Mouse (Mus musculus): ENCODE measurements at regions not wholly inside any gene's neighbourhood (a gene's known extent, or its start where the extent isn't known, plus 50 kb on each side); places are given as distances from the start of the nearest gene placed in this dataset.
"Not testable (repeated sequence)": the region's sequence is repeated elsewhere in the genome, so short reads cannot be mapped to it uniquely, and the experiment has no call there.

- DNase-seq (no peak), ATAC-seq (ENCODE audit: low read depth) (peak; percentile 53; the same call in 1 of the 2 replicates)
- Histone ChIP-seq H3K36me3 (no peaks in the 10 kb centered on the region), H3K9ac (no peak overlapping the region), H3K27ac (no peak overlapping the region), H3K4me2 (peak overlapping the region; percentile 1; the same call in 1 of the 2 replicates), H3K4me1 (replicated peaks) (peaks cover 11% of the 10 kb centered on the region; the same call in 1 of the 2 replicates), H3K4me3 (replicated peaks) (no peak overlapping the region), H3K27me3 (0 out of 2 replicates have a peak, but pooled peaks cover 3% of the 10 kb centered on the region), H3K9me3 (replicated peaks) (no peaks in the 10 kb centered on the region)
- 26% methylated on average over 10 of the region's 10 CpGs for WGBS (ENCODE audit: insufficient replicate concordance)
Observed at GRCm38 (mm10) chr1:137223052-137223451, 262.8 kb upstream of the Nr5a2 start.

DNA sequence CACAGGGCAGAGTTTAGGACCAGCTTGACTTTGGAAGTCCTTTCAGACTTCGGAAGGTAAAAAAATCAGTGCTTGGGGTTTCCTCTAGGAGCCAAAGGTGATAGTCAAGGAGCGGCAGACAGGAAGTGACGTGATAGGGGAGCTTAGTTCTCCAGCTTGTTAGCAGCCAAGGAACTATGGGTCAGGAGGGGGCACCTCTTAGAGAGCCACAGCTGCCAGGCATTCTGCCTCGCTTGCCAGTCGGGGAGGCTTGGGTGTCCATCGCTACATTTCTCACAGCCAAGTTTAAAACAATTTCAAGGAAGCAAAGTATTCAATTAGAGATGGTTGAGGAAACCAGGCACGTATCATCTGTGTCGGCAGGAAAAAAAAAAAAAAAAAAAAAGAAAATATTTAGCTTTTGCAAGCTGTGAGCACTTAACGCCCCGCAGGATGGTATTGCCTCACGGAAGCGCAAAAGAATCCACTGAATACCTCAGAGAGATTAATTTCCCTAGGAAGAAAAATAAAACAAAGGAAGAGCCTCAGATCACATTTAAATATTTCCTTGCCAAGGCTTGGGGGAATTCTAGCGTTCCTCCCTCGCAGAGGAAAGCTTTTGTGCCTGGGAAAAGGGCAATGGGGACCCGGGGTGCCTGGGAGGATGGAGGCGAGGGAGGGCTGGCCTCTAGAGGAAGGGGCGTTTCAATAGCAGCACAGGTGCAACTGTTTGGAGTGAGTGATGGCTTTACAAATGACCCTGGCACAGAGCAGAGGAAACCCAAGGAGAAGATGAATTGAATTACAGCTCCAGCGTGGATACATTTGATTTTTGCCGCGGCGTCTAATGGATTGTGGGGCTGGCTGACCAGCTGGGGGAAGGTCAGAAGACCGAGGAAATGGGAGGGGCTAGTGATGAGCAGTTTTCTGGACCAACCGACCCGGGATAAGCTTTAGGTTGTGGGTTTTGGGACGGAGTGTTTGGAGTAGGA, 261.1 kb upstream of the Nr5a2 start:
- no peak for DNase-seq
- Histone ChIP-seq H3K4me1 (replicated peaks) (peaks cover 11% of the 10 kb centered on the region; the same call in 1 of the 2 replicates), H3K27ac (no peak overlapping the region), H3K4me3 (replicated peaks) (peak overlapping the region; percentile 27; the same call in 1 of the 2 replicates), H3K27me3 (0 out of 2 replicates have a peak, but pooled peaks cover 3% of the 10 kb centered on the region), H3K36me3 (no peaks in the 10 kb centered on the region), H3K4me2 (peak overlapping the region; percentile 52), H3K9me3 (replicated peaks) (no peaks in the 10 kb centered on the region), H3K9ac (no peak overlapping the region)
- ATAC-seq (ENCODE audit: low read depth), result no peak
- WGBS (ENCODE audit: insufficient replicate concordance), result 17% methylated on average over 25 of the region's 25 CpGs

- Histone ChIP-seq H3K9me3 (replicated peaks) (no peaks in the 10 kb centered on the region), H3K4me3 (replicated peaks) (no peak overlapping the region), H3K27ac (no peak overlapping the region), H3K4me2 (no peak overlapping the region), H3K4me1 (replicated peaks) (peaks cover 11% of the 10 kb centered on the region; the same call in 1 of the 2 replicates), H3K27me3 (0 out of 2 replicates have a peak, but pooled peaks cover 3% of the 10 kb centered on the region), H3K9ac (no peak overlapping the region), H3K36me3 (no peaks in the 10 kb centered on the region)
- DNase-seq (no peak), ATAC-seq (ENCODE audit: low read depth) (no peak)
- WGBS (ENCODE audit: insufficient replicate concordance), result 55% methylated on average over 6 of the region's 6 CpGs
Observed at GRCm38 (mm10) chr1:137220226-137220625, 260.0 kb upstream of the Nr5a2 start.

GRCm38 (mm10) chr1:137218611-137219010, 258.4 kb upstream of the Nr5a2 start:
- Histone ChIP-seq H3K4me3 (replicated peaks) (no peak overlapping the region), H3K36me3 (no peaks in the 10 kb centered on the region), H3K4me1 (replicated peaks) (peaks cover 17% of the 10 kb centered on the region), H3K9ac (no peak overlapping the region), H3K27me3 (0 out of 2 replicates have a peak, but pooled peaks cover 3% of the 10 kb centered on the region), H3K4me2 (no peak overlapping the region), H3K27ac (no peak overlapping the region), H3K9me3 (replicated peaks) (no peaks in the 10 kb centered on the region)
- ATAC-seq (ENCODE audit: low read depth), result no peak
- WGBS (ENCODE audit: insufficient replicate concordance), result 58% methylated on average over 11 of the region's 11 CpGs
- DNase-seq, result no peak

- whole genome bisulfite sequencing (ENCODE audit: insufficient replicate concordance), result 56% methylated on average over 4 of the region's 4 CpGs
- H3K4me2 ChIP-seq, result no peak overlapping the region
- no peak for ATAC-seq (ENCODE audit: low read depth)
- no peaks in the 10 kb centered on the region for H3K36me3 ChIP-seq
- H3K4me1 ChIP-seq (replicated peaks), result peaks cover 18% of the 10 kb centered on the region
- 0 out of 2 replicates have a peak, but pooled peaks cover 3% of the 10 kb centered on the region for H3K27me3 ChIP-seq
- no peak for DNase-seq
- no peak overlapping the region for H3K9ac ChIP-seq
- no peaks in the 10 kb centered on the region for H3K9me3 ChIP-seq (replicated peaks)
- H3K4me3 ChIP-seq (replicated peaks), result no peak overlapping the region
- no peak overlapping the region for H3K27ac ChIP-seq
Observed at GRCm38 (mm10) chr1:137218096-137218495, 257.8 kb upstream of the Nr5a2 start.

GRCm38 (mm10) chr1:137217206-137217605, 257.0 kb upstream of the Nr5a2 start:
- ATAC-seq (ENCODE audit: low read depth) (no peak), DNase-seq (no peak)
- WGBS (ENCODE audit: insufficient replicate concordance), result 70% methylated on average over 5 of the region's 5 CpGs
- H3K4me1 ChIP-seq (replicated peaks), result peaks cover 20% of the 10 kb centered on the region
- no peaks in the 10 kb centered on the region for H3K36me3 ChIP-seq
- 0 out of 2 replicates have a peak, but pooled peaks cover 3% of the 10 kb centered on the region for H3K27me3 ChIP-seq
- H3K4me2 ChIP-seq, result no peak overlapping the region
- H3K27ac ChIP-seq, result no peak overlapping the region
- H3K9ac ChIP-seq, result no peak overlapping the region
- no peak overlapping the region for H3K4me3 ChIP-seq (replicated peaks)
- no peaks in the 10 kb centered on the region for H3K9me3 ChIP-seq (replicated peaks)

GRCm38 (mm10) chr1:137214328-137214727, 254.1 kb upstream of the Nr5a2 start:
- not testable (repeated sequence) for H3K9ac ChIP-seq; DNase-seq; H3K36me3 ChIP-seq; H3K4me3 ChIP-seq (replicated peaks); H3K27ac ChIP-seq; H3K9me3 ChIP-seq (replicated peaks); H3K27me3 ChIP-seq; H3K4me2 ChIP-seq
- H3K4me1 ChIP-seq (replicated peaks), result peaks cover 17% of the 10 kb centered on the region
- WGBS (ENCODE audit: insufficient replicate concordance), result 30% methylated on average over 1 of the region's 1 CpGs
- ATAC-seq (ENCODE audit: low read depth), result peak; percentile 68; the same call in 1 of the 2 replicates

DNA sequence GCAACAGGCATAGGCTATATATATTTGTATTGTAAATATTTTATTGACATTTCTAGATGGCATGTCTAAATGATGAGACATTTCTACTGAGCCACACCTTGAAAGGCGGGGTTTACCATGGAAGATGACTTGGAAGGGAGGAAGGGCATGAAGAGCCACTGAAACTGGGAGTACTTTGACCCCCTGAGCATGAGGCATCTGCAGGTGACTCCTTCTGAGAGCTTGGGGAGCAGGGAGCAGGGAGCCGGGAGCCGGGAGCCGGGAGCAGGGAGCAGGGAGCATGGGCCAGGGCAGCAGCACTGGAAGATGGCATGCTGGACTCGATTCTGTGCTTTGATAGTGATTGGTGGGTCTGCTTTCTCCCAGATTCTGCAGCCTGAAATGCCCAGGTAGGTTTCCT, 253.5 kb upstream of the Nr5a2 start:
- no peak overlapping the region for H3K4me3 ChIP-seq (replicated peaks)
- DNase-seq (no peak), ATAC-seq (ENCODE audit: low read depth) (no peak)
- H3K9ac ChIP-seq, result no peak overlapping the region
- H3K4me1 ChIP-seq (replicated peaks), result peaks cover 17% of the 10 kb centered on the region
- no peak overlapping the region; the same call in 1 of the 2 replicates for H3K27ac ChIP-seq
- no peaks in the 10 kb centered on the region for H3K36me3 ChIP-seq
- H3K4me2 ChIP-seq, result no peak overlapping the region
- H3K27me3 ChIP-seq, result no peaks in the 10 kb centered on the region
- WGBS (ENCODE audit: insufficient replicate concordance), result 63% methylated on average over 5 of the region's 5 CpGs
- no peaks in the 10 kb centered on the region for H3K9me3 ChIP-seq (replicated peaks)

- H3K9me3 ChIP-seq (replicated peaks), result no peaks in the 10 kb centered on the region
- 12% methylated on average over 3 of the region's 3 CpGs for WGBS (ENCODE audit: insufficient replicate concordance)
- no peak overlapping the region for H3K9ac ChIP-seq
- H3K4me1 ChIP-seq (replicated peaks), result peaks cover 17% of the 10 kb centered on the region
- DNase-seq (no peak), ATAC-seq (ENCODE audit: low read depth) (peak; percentile 79)
- H3K4me2 ChIP-seq, result no peak overlapping the region
- H3K36me3 ChIP-seq, result no peaks in the 10 kb centered on the region
- H3K27me3 ChIP-seq, result no peaks in the 10 kb centered on the region
- H3K27ac ChIP-seq, result no peak overlapping the region
- H3K4me3 ChIP-seq (replicated peaks), result no peak overlapping the region
Observed at GRCm38 (mm10) chr1:137212856-137213255, 252.6 kb upstream of the Nr5a2 start.

GRCm38 (mm10) chr1:137204371-137204770, 244.1 kb upstream of the Nr5a2 start:
- no peak for DNase-seq
- Histone ChIP-seq H3K4me2 (no peak overlapping the region), H3K9ac (no peak overlapping the region), H3K4me3 (replicated peaks) (no peak overlapping the region), H3K27me3 (no peaks in the 10 kb centered on the region), H3K27ac (no peak overlapping the region), H3K36me3 (no peaks in the 10 kb centered on the region), H3K4me1 (replicated peaks) (0 out of 2 replicates have a peak, but pooled peaks cover 4% of the 10 kb centered on the region), H3K9me3 (replicated peaks) (no peaks in the 10 kb centered on the region)
- WGBS (ENCODE audit: insufficient replicate concordance), result 41% methylated on average over 7 of the region's 7 CpGs
- no peak for ATAC-seq (ENCODE audit: low read depth)

DNA sequence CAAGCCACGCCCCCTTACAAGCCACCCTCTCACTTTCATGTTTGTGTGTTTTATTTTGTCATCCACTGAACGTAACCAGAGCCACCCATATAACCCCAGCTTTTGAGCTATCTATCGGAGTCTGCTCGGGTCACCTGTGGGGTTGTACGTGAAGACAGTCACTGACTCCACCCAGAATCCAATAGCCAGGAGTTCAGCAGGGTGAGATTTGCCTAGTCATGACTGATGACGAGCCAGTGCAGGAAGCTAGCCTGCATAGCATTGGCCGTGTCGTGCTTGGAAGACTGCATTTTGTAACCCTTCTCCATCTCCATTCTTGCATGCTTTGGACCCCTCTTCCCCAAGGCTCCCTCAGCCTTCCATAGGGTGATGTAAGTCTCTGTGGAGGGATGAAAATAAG, 243.3 kb upstream of the Nr5a2 start:
- H3K4me3 ChIP-seq (replicated peaks), result no peak overlapping the region
- H3K27me3 ChIP-seq, result no peaks in the 10 kb centered on the region
- no peaks in the 10 kb centered on the region for H3K36me3 ChIP-seq
- no peak for DNase-seq
- no peak overlapping the region for H3K4me2 ChIP-seq
- ATAC-seq (ENCODE audit: low read depth), result no peak
- H3K9ac ChIP-seq, result no peak overlapping the region
- WGBS (ENCODE audit: insufficient replicate concordance), result 54% methylated on average over 8 of the region's 8 CpGs
- no peaks in the 10 kb centered on the region for H3K9me3 ChIP-seq (replicated peaks)
- H3K4me1 ChIP-seq (replicated peaks), result 0 out of 2 replicates have a peak, but pooled peaks cover 4% of the 10 kb centered on the region
- no peak overlapping the region for H3K27ac ChIP-seq
